Mouse (Mus musculus) lung, adult 2 months (tissue): ENCODE measurements around the gene Slc12a1. TPM values are rescaled to one million over a fixed set of nuclear protein-coding genes. Genes with fewer than 3 reads are reported as not detected.

Source experiments
- DNase-seq: peaks from one replicate; pipeline ENCODE4 v3.0.0; 2022
- H3K4me1 ChIP-seq: fragments of 200-500 bp; 2 replicates; pipeline ENCODE4 v1.6.1; 2011; ENCODE audit warnings: low read length; ENCODE audit not compliant: control insufficient read depth, insufficient read depth
- H3K4me3 ChIP-seq: fragments of 200-500 bp; replicated peaks from 2 replicates; pipeline ENCODE3; 2011; ENCODE audit warnings: low read depth, mild to moderate bottlenecking, control low read depth, low read length; ENCODE audit errors: extremely low read depth
- CTCF ChIP-seq: fragments of 200-500 bp; IDR thresholded peaks from 2 replicates; pipeline ENCODE4 v1.5.1; 2011; ENCODE audit warnings: mild to moderate bottlenecking, low read length, control low read depth; ENCODE audit not compliant: insufficient read depth
- POLR2A ChIP-seq: fragments of 200-500 bp; IDR thresholded peaks from 2 replicates; pipeline ENCODE4 v1.6.1; 2011; ENCODE audit warnings: low read depth, mild to moderate bottlenecking, control low read depth, low read length, borderline replicate concordance; ENCODE audit errors: extremely low read depth
- WGBS: fragments of 180-500 bp; shearing (Covaris S2); methylation state at CpG from one replicate; pipeline ENCODE4 v1.1.7; 2018; 5-methylcytosine and 5-hydroxymethylcytosine counted together
- polyA plus RNA-seq: library from polyadenylated mRNA; depleted of rRNA; stranded (reverse); fragments of >200 nt; gene quantifications from 2 replicates; pipeline ENCODE4 v1.2.3, GENCODE M21; 2012; rRNA removed

Gene Slc12a1
- polyA plus RNA-seq, 1 experiment, result 0.05 TPM

DNA sequence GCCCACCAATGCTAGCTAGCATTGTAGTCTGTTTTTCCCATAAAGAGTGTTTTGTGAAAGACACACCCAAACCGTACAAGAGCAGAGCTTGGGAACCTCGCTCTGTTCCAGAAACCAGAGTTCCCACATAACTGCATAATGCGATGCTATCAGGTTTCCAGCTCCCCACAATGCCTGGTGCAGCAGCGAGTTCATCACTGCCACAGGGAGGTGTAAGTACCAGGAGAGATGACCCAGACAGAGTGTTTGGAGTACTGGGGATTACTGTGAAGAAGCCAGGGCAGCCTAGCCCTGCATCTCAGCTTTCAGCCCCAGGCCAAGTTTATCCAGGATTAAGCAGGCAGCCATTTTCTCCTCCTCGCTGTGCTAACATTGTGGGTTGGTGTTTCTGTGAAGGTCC lies 123.3 kb downstream of the Slc12a1 start:
- Histone ChIP-seq H3K4me3 (no peak overlapping the region), H3K4me1 (peaks cover 3% of the 10 kb centered on the region)
- DNase-seq, result no peak
- TF ChIP-seq CTCF, result no peak
- TF ChIP-seq POLR2A, result no peak
- 62% methylated on average over 5 of the region's 5 CpGs for WGBS

DNA sequence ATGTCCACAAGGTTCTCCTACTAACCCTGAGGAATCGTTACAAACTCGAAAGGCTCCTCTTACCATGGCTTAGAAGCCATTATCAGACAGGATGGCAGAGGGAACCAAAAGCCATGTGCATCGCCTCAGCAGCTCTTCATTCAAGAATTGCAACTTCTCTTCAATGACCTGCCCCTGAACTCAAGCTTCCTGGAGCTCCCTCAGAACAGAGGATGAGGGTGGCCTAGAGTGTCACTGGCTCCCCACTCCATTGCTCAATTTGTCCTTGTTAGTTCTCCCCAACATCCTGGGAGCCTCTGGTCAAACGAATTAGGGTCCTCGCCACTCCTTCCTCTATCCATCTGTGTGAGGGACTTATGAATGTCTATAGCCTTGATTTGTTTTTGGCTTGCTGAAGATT lies 124.4 kb downstream of the Slc12a1 start:
- TF ChIP-seq POLR2A (no peak), CTCF (no peak)
- 78% methylated on average over 5 of the region's 5 CpGs for WGBS
- H3K4me1 ChIP-seq, result peaks cover 3% of the 10 kb centered on the region
- no peak for DNase-seq
- H3K4me3 ChIP-seq, result no peak overlapping the region

- peaks cover 3% of the 10 kb centered on the region for H3K4me1 ChIP-seq
- TF ChIP-seq POLR2A, result no peak
- no peak for TF ChIP-seq CTCF
- no peak overlapping the region for H3K4me3 ChIP-seq
- no peak for DNase-seq
- WGBS, result 23% methylated on average over 7 of the region's 7 CpGs
Observed at GRCm38 (mm10) chr2:125278474-125278873, 126.2 kb downstream of the Slc12a1 start.

Other genes with a start within 250 kb of the Slc12a1 start
- 0.07 TPM in 1 of 2 replicates, not detected in the other for gene Slc24a5, start 84.4 kb upstream of the Slc12a1 start, polyA plus RNA-seq
- 8.7 and 9.8 TPM in 2 replicates for gene Myef2, start 28.8 kb upstream of the Slc12a1 start, polyA plus RNA-seq
- not detected in 2 replicates for gene Ctxn2, start 15.8 kb upstream of the Slc12a1 start, polyA plus RNA-seq
- gene Dut, start 94.7 kb downstream of the Slc12a1 start, polyA plus RNA-seq, result 15.1 and 21.2 TPM in 2 replicates